In the genomic region with DNA sequence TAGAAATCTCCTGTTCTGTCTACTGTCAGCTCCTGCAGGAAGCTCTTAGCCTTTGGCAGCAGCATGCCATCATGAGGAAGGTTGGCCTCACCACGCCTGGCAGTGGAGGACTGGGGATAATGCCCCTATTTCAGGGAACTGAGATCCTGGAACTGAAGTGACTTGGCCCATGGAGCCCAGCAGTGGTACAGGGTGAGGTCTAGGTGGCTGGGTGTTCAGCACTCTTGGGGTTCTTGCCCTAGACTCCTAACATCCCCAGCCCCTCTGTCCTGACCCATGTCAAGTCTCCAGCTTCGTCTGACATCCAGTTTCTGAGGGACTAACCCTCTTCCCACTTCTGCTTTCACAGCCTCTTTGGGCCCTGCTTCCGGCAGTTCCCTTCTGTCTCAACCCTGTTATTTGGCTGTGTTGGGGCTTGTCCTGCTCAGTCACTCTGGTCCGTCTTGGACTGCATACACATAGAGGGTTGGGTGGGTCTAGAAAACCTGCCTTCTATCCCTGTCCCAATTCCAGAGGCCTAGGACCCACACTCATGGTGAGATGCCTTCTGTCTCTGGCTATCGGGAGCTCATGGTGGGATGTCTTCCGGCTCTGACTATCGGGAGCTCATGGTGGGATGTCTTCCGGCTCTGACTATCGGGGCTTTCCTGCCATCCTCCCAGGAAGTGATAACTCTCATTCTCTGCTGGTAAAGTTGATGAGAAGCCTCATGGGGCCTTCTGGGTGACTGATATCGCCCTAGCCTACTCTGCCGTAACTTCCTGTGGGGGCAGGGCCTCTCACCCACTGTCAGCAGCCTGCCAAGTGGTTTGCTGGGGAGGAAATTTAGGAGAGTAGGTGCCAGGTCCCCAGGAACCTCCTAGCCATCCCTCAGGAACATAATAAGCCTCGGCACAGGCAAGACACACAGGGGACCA, we compare ENCODE assay signal across 9 mouse cellular contexts. TPM values are rescaled to one million over a fixed set of nuclear protein-coding genes. Genes with fewer than 3 reads are reported as not detected.
DNase-seq lines count a peak whose midpoint lies in the region; ATAC-seq lines count a peak whose summit lies in the region.
"Had no signal": no experiment of that assay in that cellular context is flagged by ENCODE, and none has a peak within 500 bp of the region (broad histone marks: within the 10 kb centered on the region; RNA-seq: fewer than 3 reads in every experiment).

No protein-coding gene starts in this region.

- no peak overlapping the region for H3K9ac ChIP-seq in intestine, embryonic 15.5 days
- no peak overlapping the region for H3K9ac ChIP-seq in hindbrain, embryonic 12.5 days
- H3K9ac ChIP-seq: lung, embryonic 15.5 days had no signal

- H3K27ac ChIP-seq in intestine, embryonic 15.5 days: 0 out of 2 replicates have a peak overlapping the region, but pooled peaks have one; percentile 44
- no peak overlapping the region for H3K27ac ChIP-seq in hindbrain, embryonic 12.5 days
- H3K27ac ChIP-seq: lung, embryonic 15.5 days had no signal

- DNase-seq in A20 (ENCODE audit: low read depth, low spot score) (peak; percentile 88), MEL-GATA-1-ER (ENCODE audit: extremely low read depth, low read depth) (peak; percentile 97)
- peak; percentile 79 for DNase-seq in naive thymus-derived CD4-positive, alpha-beta T cell, adult 2 months (ENCODE audit: low read depth)
- DNase-seq in right cerebral cortex, postnatal 36 days (ENCODE audit: low spot score in 2 of 2): no peak
- DNase-seq in cerebellum, postnatal 14 days: no peak
- DNase-seq in left cerebral cortex, postnatal 36 days (ENCODE audit: low spot score in 2 of 2): no peak

- intact Hi-C loops in left cerebral cortex, postnatal 36 days (cut with DNase I): no loop called here

- H3K4me3 ChIP-seq in intestine, embryonic 15.5 days (replicated peaks): no peak overlapping the region
- no peak overlapping the region for H3K4me3 ChIP-seq in hindbrain, embryonic 12.5 days

- ATAC-seq in intestine, embryonic 15.5 days: no peak; the same call in 1 of the 2 replicates
- ATAC-seq in hindbrain, embryonic 12.5 days (ENCODE audit: low FRiP score): no peak

- 76% methylated on average over 12 of the region's 12 CpGs for WGBS in intestine, embryonic 15.5 days
- WGBS in hindbrain, embryonic 12.5 days: 85% methylated on average over 12 of the region's 12 CpGs

- H3K9me3 ChIP-seq in intestine, embryonic 15.5 days: no peaks in the 10 kb centered on the region
- H3K9me3 ChIP-seq in hindbrain, embryonic 12.5 days (replicated peaks): no peaks in the 10 kb centered on the region
- H3K9me3 ChIP-seq: lung, embryonic 15.5 days had no signal

- H3K4me1 ChIP-seq in intestine, embryonic 15.5 days (replicated peaks): no peaks in the 10 kb centered on the region
- no peaks in the 10 kb centered on the region for H3K4me1 ChIP-seq in hindbrain, embryonic 12.5 days
- H3K4me1 ChIP-seq: lung, embryonic 15.5 days had no signal

- no peak overlapping the region for H3K4me2 ChIP-seq in intestine, embryonic 15.5 days (replicated peaks)
- no peak overlapping the region for H3K4me2 ChIP-seq in hindbrain, embryonic 12.5 days (replicated peaks)
- H3K4me2 ChIP-seq: lung, embryonic 15.5 days had no signal

- H3K36me3 ChIP-seq in intestine, embryonic 15.5 days: peaks cover 19% of the 10 kb centered on the region
- H3K36me3 ChIP-seq in hindbrain, embryonic 12.5 days: peaks cover 62% of the 10 kb centered on the region

- H3K27me3 ChIP-seq in intestine, embryonic 15.5 days (replicated peaks): no peaks in the 10 kb centered on the region
- no peaks in the 10 kb centered on the region for H3K27me3 ChIP-seq in hindbrain, embryonic 12.5 days
- H3K27me3 ChIP-seq: lung, embryonic 15.5 days had no signal

RNA-seq across cellular contexts. Expression of gene Fermt3, which starts 1.5 kb away (rescaled TPM):
- polyA plus RNA-seq in intestine, embryonic 15.5 days (2015; fragmentation: Nextera tagmentation; extraction: Ambion mirVana): 9.8 and 10.1 TPM in 2 replicates
- 6.3 and 6.5 TPM in 2 replicates for polyA plus RNA-seq in hindbrain, embryonic 12.5 days (2016; fragmentation: Nextera tagmentation; extraction: Ambion mirVana)
- 1 to 10 TPM; 3.7 to 4.9 TPM for total RNA-seq in left cerebral cortex, postnatal 36 days (2021)

RNA-seq across cellular contexts. Expression of gene Trpt1, which starts 21.9 kb away (rescaled TPM):
- 6.9 and 9.0 TPM in 2 replicates for polyA plus RNA-seq in intestine, embryonic 15.5 days (2015; fragmentation: Nextera tagmentation; extraction: Ambion mirVana)
- polyA plus RNA-seq in hindbrain, embryonic 12.5 days (2016; fragmentation: Nextera tagmentation; extraction: Ambion mirVana): 8.7 and 12.6 TPM in 2 replicates
- total RNA-seq in left cerebral cortex, postnatal 36 days (2021): 10 to 100 TPM; 20.4 to 24.7 TPM

RNA-seq across cellular contexts. Expression of gene Nudt22, which starts 21.9 kb away (rescaled TPM):
- polyA plus RNA-seq in intestine, embryonic 15.5 days (2015; fragmentation: Nextera tagmentation; extraction: Ambion mirVana): 20.6 and 23.5 TPM in 2 replicates
- polyA plus RNA-seq in hindbrain, embryonic 12.5 days (2016; fragmentation: Nextera tagmentation; extraction: Ambion mirVana): 20.1 and 20.2 TPM in 2 replicates
- 10 to 100 TPM; 12.5 to 16.8 TPM for total RNA-seq in left cerebral cortex, postnatal 36 days (2021)

RNA-seq across cellular contexts. Expression of gene Stip1, which starts 22.0 kb away (rescaled TPM):
- polyA plus RNA-seq in intestine, embryonic 15.5 days (2015; fragmentation: Nextera tagmentation; extraction: Ambion mirVana): 211 and 214 TPM in 2 replicates
- 267 and 269 TPM in 2 replicates for polyA plus RNA-seq in hindbrain, embryonic 12.5 days (2016; fragmentation: Nextera tagmentation; extraction: Ambion mirVana)
- 100 to 1,000 TPM; 179 to 201 TPM for total RNA-seq in left cerebral cortex, postnatal 36 days (2021)

RNA-seq across cellular contexts. Expression of gene Dnajc4, which starts 25.4 kb away (rescaled TPM):
- polyA plus RNA-seq in intestine, embryonic 15.5 days (2015; fragmentation: Nextera tagmentation; extraction: Ambion mirVana): 22.7 and 27.5 TPM in 2 replicates
- 20.5 and 24.0 TPM in 2 replicates for polyA plus RNA-seq in hindbrain, embryonic 12.5 days (2016; fragmentation: Nextera tagmentation; extraction: Ambion mirVana)
- total RNA-seq in left cerebral cortex, postnatal 36 days (2021): 10 to 100 TPM; 22.9 to 28.1 TPM

Comparison
In these comparisons a context has a peak if more than half of its experiments do, and no peak if none do; other contexts are left out.
1. DNase-seq: peak in A20 (single experiment), MEL-GATA-1-ER (single experiment) and naive thymus-derived CD4-positive, alpha-beta T cell, adult 2 months (single experiment); none in right cerebral cortex, postnatal 36 days (0 of 2), cerebellum, postnatal 14 days (0 of 2) and left cerebral cortex, postnatal 36 days (0 of 2).